Mouse (Mus musculus): ENCODE measurements around the gene Gm44965.
A peak's percentile ranks its signal among the peaks of the same experiment; 100 is the strongest.

Gene Gm44965

DNA sequence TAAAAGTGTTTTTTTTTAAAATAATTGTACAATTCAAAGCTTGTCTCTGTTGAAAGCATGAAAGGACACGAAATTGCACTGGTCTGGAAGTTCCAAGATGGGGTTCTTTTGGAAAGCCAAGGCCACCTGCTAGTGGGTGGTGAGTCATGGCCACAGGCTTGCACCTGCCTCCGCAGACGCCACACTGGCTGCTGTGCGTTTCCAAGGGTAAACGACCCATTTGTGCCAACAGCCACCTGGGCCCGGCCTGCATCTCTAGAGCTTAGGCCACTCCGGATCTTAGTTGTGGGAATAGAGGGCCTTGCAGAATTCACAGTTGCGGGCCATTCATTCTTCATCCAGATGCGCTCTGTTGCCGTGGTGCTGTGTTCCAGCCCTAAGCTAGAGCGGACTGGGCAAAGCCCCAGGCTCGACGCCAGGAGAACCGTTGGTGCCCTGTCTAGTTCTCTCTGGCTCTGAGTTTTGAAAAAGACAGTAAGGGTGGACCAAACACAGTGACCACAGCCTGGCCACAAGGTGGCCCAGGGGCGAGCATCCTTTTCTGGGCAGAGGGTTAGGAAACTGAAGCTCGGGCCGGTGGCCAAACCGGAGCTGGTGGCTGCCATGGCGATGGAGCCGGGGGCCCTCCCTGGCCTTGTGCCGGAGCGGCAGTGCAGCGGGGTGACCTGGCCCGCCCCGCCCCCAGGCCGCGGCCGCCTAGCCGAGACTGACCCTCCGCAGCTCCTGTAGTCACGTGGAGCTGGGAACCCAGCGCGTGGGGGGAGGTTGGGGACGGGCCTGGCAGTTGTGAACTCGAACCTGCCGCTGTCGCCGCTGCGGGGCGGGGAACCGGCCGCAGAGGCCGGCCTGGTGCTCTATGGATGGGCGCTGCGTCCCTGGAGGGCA lies at the start of gene Gm44965, which contains the start of gene Repin1:
Gene Gm44965 (plus strand): TSS at position 784 of the 885 bp plus-strand sequence.
Gene Repin1 (plus strand): TSS at position 726 of the 885 bp plus-strand sequence.
- peak; percentile 90 for DNase-seq (ENCODE audit: low spot score)

DNA sequence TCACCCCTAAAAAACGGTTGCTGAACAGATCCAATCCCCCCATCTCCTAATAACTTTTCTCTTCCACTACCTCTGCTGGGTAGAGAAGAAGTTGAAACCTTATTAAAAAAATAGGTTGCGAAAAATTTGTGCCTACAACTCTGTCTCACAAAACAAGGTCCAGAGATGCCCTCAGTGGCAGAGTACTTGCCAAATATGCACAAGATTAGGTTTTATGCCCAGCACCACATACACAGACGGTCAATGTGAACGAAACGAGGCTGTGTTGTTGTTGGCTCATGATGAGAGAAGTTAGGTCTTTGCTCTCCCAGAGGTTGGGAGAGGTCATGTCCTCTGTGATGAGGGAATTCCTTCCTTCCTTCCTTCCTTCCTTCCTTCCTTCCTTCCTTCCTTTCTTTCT lies 48.5 kb upstream of the Gm44965 start:
- peak; percentile 79 for DNase-seq (ENCODE audit: low spot score)

DNA sequence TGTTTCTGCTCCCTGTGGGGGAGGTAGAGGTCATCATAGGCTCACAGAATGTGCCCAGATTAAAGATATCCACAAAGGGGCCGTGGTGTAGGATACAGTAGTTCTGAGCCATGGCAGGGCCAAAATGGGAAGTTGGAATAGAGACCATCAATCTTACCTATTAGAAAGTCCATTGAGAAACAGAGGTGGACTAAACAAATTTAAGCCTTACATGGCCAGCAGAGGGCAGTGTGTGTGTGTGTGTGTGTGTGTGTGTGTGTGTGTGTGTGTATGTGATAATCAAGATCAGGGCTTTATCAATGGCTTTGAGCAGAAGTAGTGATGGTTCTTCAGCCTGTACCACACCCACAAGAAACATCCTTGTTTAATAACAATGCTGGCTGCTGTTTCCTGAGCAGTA lies 47.5 kb upstream of the Gm44965 start:
- peak; percentile 76 for DNase-seq (ENCODE audit: low spot score)

DNA sequence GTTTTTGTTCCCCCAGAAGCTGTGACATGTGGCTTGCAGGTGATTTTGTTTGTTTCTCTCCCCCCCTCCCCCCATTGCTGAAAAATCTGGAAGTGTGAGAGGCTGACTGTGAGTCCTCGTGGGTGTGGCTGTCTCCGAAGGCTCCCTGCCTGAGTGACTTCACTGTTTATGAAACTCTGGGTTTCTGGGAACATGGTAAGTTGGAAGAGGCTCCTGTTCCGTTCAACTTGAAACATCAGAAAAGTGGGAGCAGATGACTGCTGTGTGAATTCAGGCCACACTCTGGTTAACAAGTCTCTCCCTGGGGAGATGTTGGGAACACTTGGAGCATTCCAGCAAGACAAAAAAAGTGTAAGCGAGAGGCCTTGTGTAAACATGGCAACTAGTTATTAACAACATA lies 46.9 kb upstream of the Gm44965 start:
- peak; percentile 98 for DNase-seq (ENCODE audit: low spot score)

DNA sequence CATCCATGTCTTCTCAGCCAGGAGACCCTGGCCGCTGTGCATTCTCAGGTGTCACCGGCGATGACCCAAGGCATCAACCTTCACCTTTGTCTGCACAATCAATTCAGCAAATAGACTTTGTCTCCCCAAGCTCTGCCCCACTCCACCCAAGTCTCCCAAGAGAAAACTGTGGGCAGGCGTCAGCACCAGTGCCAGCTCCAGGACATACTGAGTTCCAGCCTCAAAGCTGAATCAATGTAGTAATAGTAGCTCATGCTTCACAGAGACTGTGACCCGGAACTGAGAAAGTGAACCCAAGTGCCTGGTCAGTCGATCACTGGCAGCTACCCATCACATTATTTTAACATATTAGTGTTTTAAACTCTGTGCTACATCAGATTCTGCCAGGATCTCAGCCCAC lies 45.4 kb upstream of the Gm44965 start:
- DNase-seq (ENCODE audit: low spot score), result peak; percentile 47

- DNase-seq (ENCODE audit: low spot score), result peak; percentile 85
Measured at GRCm38 (mm10) chr6:48552918-48553317, 40.8 kb upstream of the Gm44965 start.

- peak; percentile 34 for DNase-seq (ENCODE audit: low spot score)
Measured at GRCm38 (mm10) chr6:48553819-48554218, 39.9 kb upstream of the Gm44965 start.

DNA sequence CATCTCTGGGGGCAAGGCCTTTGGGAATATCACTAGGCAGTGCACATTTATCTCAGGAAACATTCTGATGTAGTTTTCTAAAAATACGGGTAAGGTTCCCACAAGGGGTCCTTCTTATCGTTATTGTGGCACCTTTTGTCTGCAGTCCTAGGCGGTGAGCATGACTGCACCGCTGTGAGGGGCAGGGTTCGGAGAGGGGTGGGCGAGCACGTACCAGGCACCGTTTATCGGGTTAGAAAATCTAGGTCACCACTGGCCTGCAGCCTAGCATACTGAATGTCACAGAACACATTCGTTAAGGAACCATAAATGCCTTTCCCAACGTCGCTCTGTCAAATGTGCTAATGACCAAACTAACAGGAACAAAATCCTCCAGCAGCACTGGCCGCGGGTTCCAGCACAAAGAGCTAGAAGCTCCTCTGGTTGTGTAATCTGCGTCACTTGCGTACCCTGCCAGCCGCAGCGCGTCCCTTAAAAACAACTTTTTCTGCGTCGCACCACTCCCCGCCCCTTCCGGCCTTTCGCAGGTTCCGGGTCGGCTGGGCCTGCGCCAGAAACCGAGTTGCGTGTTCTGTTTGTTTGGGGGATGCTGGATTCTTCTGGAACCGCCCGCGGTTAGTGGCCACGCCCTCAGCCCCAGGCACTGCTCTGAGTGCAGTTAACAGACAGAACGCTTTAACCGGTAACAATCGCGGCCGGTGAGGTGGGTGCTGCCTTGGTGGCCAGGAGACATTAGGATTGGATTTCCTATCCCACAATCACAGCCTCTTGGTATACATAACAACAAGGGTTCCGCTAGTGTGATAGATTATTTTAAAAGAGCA lies 39.2 kb upstream of the Gm44965 start, which contains the start of gene Lrrc61:
Gene Lrrc61 (plus strand): TSS at position 517 of the 824 bp plus-strand sequence.
- peak; percentile 99 for DNase-seq (ENCODE audit: low spot score)

DNA sequence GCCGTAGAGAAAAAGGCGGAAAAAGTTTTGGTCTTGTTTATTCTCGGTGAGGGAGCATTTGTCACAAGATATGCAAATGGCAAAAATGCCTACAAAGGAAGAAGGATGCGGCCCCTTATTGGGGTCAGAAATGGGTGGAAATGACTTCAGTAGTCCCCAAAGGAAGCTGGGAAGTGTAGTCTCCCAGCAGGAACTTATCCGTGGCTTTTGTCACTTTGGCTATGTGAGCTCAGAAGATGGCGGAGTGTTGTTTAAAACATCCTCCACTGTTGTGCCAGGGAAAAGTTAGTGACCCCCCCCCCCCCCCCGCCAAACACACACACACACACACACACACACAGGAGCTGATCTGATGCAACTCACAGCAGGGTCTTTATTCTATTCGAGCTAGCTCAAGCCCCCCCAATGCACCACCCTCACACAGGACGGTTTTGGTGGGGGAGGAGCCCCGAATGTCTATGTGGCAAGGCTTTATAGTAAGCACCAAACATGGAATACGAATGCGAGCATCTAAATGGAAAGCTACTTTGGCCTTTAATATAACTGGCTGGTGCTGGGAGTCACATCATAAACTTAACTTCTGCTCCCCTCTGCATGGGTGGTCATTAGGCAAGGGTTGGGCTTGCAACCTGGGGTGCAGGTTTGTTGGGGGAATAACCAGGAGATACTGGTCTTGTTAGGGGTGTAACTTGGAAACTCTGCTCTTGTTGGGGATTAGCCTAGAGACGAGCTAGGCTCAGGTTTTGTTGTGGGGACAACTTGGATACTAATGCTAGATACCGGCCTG lies 38.4 kb upstream of the Gm44965 start:
- DNase-seq (ENCODE audit: low spot score), result peak; percentile 83

- no peak for DNase-seq (ENCODE audit: low spot score)
Measured at GRCm38 (mm10) chr6:48555956-48556355, 37.8 kb upstream of the Gm44965 start.

DNA sequence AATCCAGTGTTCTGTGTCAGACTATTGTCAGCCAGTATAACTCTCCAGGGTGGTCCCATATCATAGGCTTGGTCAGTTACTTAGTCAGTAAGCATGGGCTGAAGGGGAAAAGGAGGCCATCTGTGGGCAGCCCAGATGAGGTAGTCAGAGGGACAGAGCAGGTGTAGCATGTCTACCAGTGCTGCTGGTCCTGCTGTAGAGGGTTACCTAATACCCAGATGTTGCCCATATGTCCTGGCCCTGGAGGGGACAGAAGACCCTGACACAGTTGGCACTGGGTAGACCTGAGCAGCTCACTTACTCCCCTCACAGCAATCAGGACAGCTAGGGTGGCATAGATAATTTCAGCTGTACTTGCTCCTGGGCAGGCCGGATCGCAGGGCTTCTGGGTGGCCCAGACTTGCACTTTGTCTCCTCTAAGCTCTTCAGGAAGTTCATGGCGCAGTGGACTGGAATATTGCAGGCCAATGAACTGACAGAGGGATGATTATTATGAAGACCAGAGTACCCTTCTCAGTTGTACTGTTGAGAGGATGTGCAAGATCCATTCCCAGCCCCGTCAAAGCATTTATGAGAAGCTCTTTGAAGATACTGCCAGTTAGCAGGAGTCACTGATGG lies 27.9 kb upstream of the Gm44965 start:
- no peak for DNase-seq (ENCODE audit: low spot score)

GRCm38 (mm10) chr6:48566312-48566711 lies 27.4 kb upstream of the Gm44965 start:
- peak; percentile 84 for DNase-seq (ENCODE audit: low spot score)

DNA sequence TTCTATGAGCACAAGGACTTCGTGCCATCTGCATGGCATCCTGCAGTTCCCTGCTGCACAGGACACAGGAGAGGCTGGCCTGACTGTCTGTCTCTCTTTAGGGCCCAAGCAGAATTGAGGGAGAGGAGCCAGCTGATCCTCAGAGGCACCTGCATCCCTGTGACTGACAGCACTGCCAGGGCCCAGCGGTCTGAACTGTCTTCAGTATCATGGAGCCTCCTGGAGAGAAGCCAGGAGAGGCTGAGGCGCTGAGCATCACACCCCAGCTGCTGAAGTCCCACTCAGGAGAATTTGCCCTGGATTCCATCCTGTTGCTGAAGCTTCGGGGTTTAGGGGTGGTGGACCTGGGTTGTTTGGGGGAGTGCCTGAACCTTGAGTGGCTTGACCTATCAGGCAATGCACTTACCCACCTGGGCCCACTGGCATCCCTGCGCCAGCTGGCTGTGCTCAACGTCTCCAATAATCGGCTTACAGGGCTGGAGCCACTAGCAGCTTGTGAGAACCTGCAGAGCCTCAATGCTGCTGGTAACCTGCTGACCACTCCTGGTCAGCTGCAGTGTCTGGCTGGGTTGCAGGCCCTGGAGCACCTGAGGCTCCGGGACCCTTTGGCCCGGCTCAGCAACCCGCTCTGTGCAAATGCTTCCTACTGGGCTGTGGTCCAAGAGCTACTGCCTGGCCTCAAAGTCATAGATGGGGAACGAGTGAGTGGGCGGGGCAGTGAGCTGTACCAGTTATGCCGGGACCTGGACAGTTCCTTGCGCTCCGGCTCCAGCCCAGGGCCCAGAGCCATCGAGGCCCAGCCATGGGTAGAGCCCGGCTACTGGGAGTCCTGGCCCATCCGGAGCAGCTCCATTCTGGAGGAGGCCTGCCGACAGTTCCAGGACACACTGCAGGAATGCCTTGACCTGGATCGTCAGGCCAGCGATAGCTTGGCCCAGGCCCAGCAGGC lies 25.4 kb upstream of the Gm44965 start:
- DNase-seq (ENCODE audit: low spot score), result peak; percentile 55

DNA sequence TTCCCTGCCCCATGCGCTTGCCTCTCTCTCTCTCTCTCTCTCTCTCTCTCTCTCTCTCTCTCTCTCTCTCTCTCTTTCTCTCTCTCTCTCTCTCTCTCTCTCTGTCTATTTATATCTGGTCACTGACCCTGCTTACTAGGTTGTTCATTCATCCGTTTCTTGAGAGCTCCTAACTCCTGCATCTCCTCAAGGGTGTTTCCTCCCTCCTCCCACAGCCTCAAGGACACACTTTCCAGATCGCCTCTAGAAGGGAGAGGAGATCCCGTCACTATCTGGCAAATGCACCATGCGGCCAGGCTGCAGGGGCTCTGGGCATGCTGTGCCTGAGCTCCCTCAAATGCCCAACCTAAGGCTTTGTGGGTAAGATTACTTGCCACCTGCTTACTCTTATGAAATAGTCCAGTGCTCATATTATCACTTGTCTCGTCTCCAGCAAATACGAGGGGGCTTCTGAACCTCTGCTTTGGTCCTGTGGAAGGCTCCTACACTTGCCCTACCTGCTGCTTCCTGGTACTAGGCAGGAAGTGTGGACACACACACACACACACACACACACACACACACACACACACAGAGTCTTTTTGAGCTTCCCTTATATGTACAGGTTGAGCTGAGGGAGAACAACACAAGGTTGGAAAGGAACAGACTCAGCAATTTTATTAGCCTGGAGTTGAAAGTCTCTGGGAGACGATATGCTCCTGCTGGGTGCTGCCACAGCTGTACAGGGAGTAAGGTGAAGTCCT lies 24.5 kb upstream of the Gm44965 start:
- DNase-seq (ENCODE audit: low spot score), result no peak

- DNase-seq (ENCODE audit: low spot score), result peak; percentile 44
Measured at GRCm38 (mm10) chr6:48572014-48572413, 21.7 kb upstream of the Gm44965 start.

DNA sequence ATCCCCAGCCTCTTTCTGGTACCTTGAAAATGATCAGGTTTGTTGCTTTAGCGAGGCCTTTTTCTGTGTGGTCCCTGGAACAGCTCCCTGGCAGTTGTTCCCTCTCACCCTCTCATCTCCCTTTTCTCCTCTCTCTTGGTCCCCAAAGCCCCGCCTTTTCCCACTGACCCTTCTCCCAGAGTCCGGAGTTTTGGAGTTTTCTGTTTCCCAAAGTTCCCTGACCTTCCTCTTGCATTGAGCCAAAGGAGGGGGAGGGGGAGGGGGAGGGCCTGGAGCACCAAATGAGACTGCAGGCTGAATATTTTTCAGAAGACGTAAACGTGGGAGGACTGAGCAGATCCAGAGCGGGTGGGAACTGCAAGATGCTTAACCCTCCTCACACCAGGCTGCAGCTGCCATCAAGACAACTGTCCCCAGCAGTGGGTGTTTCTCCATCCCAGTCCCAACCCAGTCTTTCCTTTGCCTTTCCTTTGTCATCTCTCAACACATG lies 21.1 kb upstream of the Gm44965 start, which contains the start of gene Rarres2:
Gene Rarres2 (minus strand): TSS at position 218 of the 490 bp plus-strand sequence.
- DNase-seq (ENCODE audit: low spot score), result peak; percentile 97

DNA sequence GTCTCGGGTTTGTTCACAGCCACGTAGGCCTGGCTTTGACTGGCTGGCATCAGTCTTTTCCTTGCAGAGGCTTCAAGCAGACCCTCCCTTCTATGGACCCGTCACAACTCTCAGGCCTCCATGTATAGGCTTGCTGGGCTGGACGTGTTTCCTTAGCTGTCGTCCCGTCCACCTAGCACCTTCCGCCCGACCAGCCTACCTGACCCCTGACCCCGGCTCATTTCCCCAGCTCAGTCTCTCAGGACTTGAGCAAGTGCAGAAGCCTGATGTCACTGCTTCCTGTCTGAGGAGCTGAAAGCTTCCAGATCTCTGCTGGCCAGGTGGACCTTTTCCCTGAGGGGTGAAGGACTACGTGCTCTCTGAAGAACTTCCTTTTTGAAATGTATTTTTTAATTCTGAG lies 20.5 kb upstream of the Gm44965 start:
- no peak for DNase-seq (ENCODE audit: low spot score)

DNA sequence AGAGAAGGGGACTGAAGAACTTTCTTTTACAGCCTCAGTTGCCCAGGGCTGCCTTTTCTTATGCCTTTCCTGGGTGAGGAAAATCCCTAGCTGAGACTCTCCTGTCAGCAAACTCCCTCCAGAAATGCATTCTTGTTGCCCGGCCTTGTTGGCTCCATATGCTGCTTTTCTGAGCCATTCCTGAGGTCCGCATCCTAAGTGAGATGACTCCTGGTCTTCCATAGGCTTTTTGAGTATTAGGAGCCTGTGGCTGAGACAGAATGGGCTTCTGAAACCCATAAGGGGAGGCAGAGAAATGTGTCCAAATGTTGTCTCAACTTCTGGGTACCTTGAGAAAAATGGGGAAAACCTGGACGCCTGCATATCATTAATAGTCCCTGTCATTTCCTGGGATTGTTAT lies 19.8 kb upstream of the Gm44965 start:
- DNase-seq (ENCODE audit: low spot score), result no peak

DNA sequence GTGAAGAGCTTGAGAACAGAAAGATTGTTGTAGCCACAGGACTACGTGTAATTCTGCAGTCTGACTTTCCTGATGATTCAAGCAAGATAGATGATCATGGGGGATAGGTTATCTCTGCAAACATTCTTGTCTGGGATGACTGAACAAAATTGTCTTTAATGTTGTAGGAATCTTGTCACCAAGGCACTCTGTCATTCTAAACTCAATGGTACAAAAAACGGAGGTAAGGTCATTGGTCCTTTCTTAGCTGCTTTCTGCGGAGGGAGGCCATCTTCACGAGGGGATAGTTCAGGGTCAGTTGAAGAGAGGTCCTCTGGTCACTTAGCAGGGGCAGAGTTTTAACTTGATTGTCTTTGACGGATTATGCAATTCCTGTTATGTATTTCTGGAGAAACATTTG lies 15.0 kb upstream of the Gm44965 start:
- peak; percentile 69 for DNase-seq (ENCODE audit: low spot score)
